Mouse (Mus musculus) gastrocnemius, postnatal 36 days (tissue): ENCODE results near the gene Bcl2l12. TPM values are rescaled to one million over a fixed set of nuclear protein-coding genes. Genes with fewer than 3 reads are reported as not detected.

Source experiments
- DNase-seq, 2 experiments: peaks; one replicate each; pipeline ENCODE4 v3.0.0; 2022
- intact Hi-C: fragments of 180-260 bp; cut with DNase I; formaldehyde crosslinking; loops from one replicate; pipeline ENCODE4 v1.15.1; 2025
- total RNA-seq, 2 experiments: library from RNA; stranded (reverse); gene quantifications; 2 replicates each; pipeline ENCODE4 v1.2.3; 2021

The Bcl2l12 gene
- total RNA-seq, 2 experiments from 2014 or later: 8.0 to 8.9 TPM

GRCm38 (mm10) chr7:45019031-45019571 is 20.6 kb upstream of the Bcl2l12 start:
- intact Hi-C loops: loop anchor here (2.0 kb wide), 1 partner anchor 34 kb away; the partner anchor contains the start of gene Prr12
- DNase-seq: peak; percentile 72 to 74

- DNase-seq: peak; percentile 82 to 91
- intact Hi-C loops: loop anchor here (2.0 kb wide), 1 partner anchor 35 kb away; the partner anchor contains the start of gene Prr12
Observed at GRCm38 (mm10) chr7:45017242-45018061, 18.9 kb upstream of the Bcl2l12 start, which contains the start of gene Rras. Rras (plus strand) TSS chr7:45017961.

GRCm38 (mm10) chr7:45016761-45017160 is 18.2 kb upstream of the Bcl2l12 start:
- no peak for DNase-seq
- intact Hi-C loops: no loop called here

GRCm38 (mm10) chr7:45015957-45016612 is 17.6 kb upstream of the Bcl2l12 start, which contains the start of gene Scaf1:
Scaf1 (minus strand) TSS chr7:45016363.
- intact Hi-C loops: no loop called here
- DNase-seq: peak; percentile 98 to 99

- DNase-seq: no peak
- intact Hi-C loops: no loop called here
Observed at GRCm38 (mm10) chr7:45015344-45015956, 16.9 kb upstream of the Bcl2l12 start.

GRCm38 (mm10) chr7:45014096-45014451 is 15.6 kb upstream of the Bcl2l12 start:
- intact Hi-C loops: loop anchor here (1.0 kb wide), 1 partner anchor 14 kb away; no protein-coding TSS in a partner anchor
- DNase-seq: no peak

- DNase-seq: no peak
- intact Hi-C loops: loop anchor here (1.0 kb wide), 1 partner anchor 13 kb away; no protein-coding TSS in a partner anchor
Observed at GRCm38 (mm10) chr7:45013366-45014095, 15.0 kb upstream of the Bcl2l12 start.

GRCm38 (mm10) chr7:45012824-45013223 is 14.3 kb upstream of the Bcl2l12 start:
- intact Hi-C loops: no loop called here

GRCm38 (mm10) chr7:45012011-45012410 is 13.5 kb upstream of the Bcl2l12 start:
- no peak for DNase-seq
- intact Hi-C loops: no loop called here

More at GRCm38 (mm10) chr7:45012824-45013223, 14.3 kb upstream of the Bcl2l12 start:
- no peak for DNase-seq

- intact Hi-C loops: no loop called here
- no peak for DNase-seq
Observed at GRCm38 (mm10) chr7:45008411-45008810, 9.9 kb upstream of the Bcl2l12 start.

- no peak for DNase-seq
Observed at GRCm38 (mm10) chr7:45007846-45008245, 9.3 kb upstream of the Bcl2l12 start.

GRCm38 (mm10) chr7:45007141-45007540 is 8.6 kb upstream of the Bcl2l12 start:
- intact Hi-C loops: no loop called here
- no peak for DNase-seq

More at GRCm38 (mm10) chr7:45007846-45008245, 9.3 kb upstream of the Bcl2l12 start:
- intact Hi-C loops: no loop called here

- no peak for DNase-seq
- intact Hi-C loops: no loop called here
Observed at GRCm38 (mm10) chr7:45006503-45006902, 8.0 kb upstream of the Bcl2l12 start.

- no peak for DNase-seq
- intact Hi-C loops: no loop called here
Observed at GRCm38 (mm10) chr7:45005321-45005992, 6.9 kb upstream of the Bcl2l12 start.

- intact Hi-C loops: no loop called here
- no peak for DNase-seq
Observed at GRCm38 (mm10) chr7:45004546-45004945, 6.0 kb upstream of the Bcl2l12 start.

GRCm38 (mm10) chr7:45002440-45002839 is 3.9 kb upstream of the Bcl2l12 start:
- DNase-seq: no peak
- intact Hi-C loops: no loop called here

- DNase-seq: no peak
- intact Hi-C loops: loop anchor here (1.0 kb wide), 1 partner anchor 14 kb away; no protein-coding TSS in a partner anchor
Observed at GRCm38 (mm10) chr7:45000539-45001114, 2.1 kb upstream of the Bcl2l12 start.

- DNase-seq: no peak
Observed at GRCm38 (mm10) chr7:44999753-45000152, 1.2 kb upstream of the Bcl2l12 start.

GRCm38 (mm10) chr7:44997940-44998428 is 528 bp downstream of the Bcl2l12 start:
- DNase-seq: no peak
- intact Hi-C loops: no loop called here

More at GRCm38 (mm10) chr7:44999753-45000152, 1.2 kb upstream of the Bcl2l12 start:
- intact Hi-C loops: loop anchor here (1.0 kb wide), 1 partner anchor 15 kb away; no protein-coding TSS in a partner anchor
